Mouse (Mus musculus) CH12.LX (cell line): ENCODE measurements at regions not wholly inside any gene's neighbourhood (a gene's known extent, or its start where the extent isn't known, plus 50 kb on each side); places are given as distances from the start of the nearest gene placed in this dataset.

Experiments used
- CHD2 ChIP-seq: IDR thresholded peaks from 2 replicates; pipeline ENCODE4 v1.6.1; 2011; ENCODE audit warnings: low read length, improper control_type of control experiment
- CTCF ChIP-seq, 2 experiments: IDR thresholded peaks in 1 of 2; conservative IDR thresholded peaks in 1 of 2; 2 replicates each; pipeline ENCODE4 v1.5.1; 2011 to 2012; ENCODE audit warnings: low read depth in 2 of 2, low read length in 2 of 2, improper control_type of control experiment in 1 of 2, inconsistent platforms in 1 of 2, mild to moderate bottlenecking in 1 of 2, moderate library complexity in 1 of 2
- EP300 ChIP-seq: IDR thresholded peaks from 2 replicates; pipeline ENCODE4 v1.6.1; 2011; ENCODE audit warnings: low read length, improper control_type of control experiment
- ETS1 ChIP-seq: conservative IDR thresholded peaks from 2 replicates; pipeline ENCODE4 v1.6.1; 2012; ENCODE audit warnings: low read depth, mild to moderate bottlenecking, inconsistent platforms, low read length, improper control_type of control experiment, moderate library complexity
- KAT2A ChIP-seq: IDR thresholded peaks from 2 replicates; pipeline ENCODE4 v1.6.1; 2012; ENCODE audit warnings: low read length, improper control_type of control experiment, inconsistent platforms; ENCODE audit not compliant: insufficient replicate concordance
- MAFK ChIP-seq: IDR thresholded peaks from 2 replicates; pipeline ENCODE4 v1.6.1; 2011; ENCODE audit warnings: low read length, improper control_type of control experiment; ENCODE audit not compliant: insufficient replicate concordance
- NELFE ChIP-seq: IDR thresholded peaks from 2 replicates; pipeline ENCODE4 v1.6.1; 2011; ENCODE audit warnings: low read depth, low read length, improper control_type of control experiment
- PAX5 ChIP-seq: IDR thresholded peaks from 2 replicates; pipeline ENCODE4 v1.6.1; 2012; ENCODE audit warnings: low read length, inconsistent platforms, mixed read lengths
- SIN3A ChIP-seq: IDR thresholded peaks from 2 replicates; pipeline ENCODE4 v1.6.1; 2012; ENCODE audit warnings: low read length, improper control_type of control experiment, inconsistent platforms
- SMC3 ChIP-seq: IDR thresholded peaks from 2 replicates; pipeline ENCODE4 v1.6.1; 2011; ENCODE audit warnings: low read depth, low read length, improper control_type of control experiment
- TBP ChIP-seq: conservative IDR thresholded peaks from 2 replicates; pipeline ENCODE4 v1.6.1; 2011; ENCODE audit warnings: low read depth, low read length, improper control_type of control experiment
- TCF12 ChIP-seq: IDR thresholded peaks from 2 replicates; pipeline ENCODE4 v1.6.1; 2014; ENCODE audit warnings: low read depth, mild to moderate bottlenecking, inconsistent platforms, low read length, improper control_type of control experiment
- USF1 ChIP-seq: IDR thresholded peaks from 2 replicates; pipeline ENCODE4 v1.6.1; 2014; ENCODE audit warnings: low read depth, mild to moderate bottlenecking, inconsistent platforms, low read length, improper control_type of control experiment

DNA sequence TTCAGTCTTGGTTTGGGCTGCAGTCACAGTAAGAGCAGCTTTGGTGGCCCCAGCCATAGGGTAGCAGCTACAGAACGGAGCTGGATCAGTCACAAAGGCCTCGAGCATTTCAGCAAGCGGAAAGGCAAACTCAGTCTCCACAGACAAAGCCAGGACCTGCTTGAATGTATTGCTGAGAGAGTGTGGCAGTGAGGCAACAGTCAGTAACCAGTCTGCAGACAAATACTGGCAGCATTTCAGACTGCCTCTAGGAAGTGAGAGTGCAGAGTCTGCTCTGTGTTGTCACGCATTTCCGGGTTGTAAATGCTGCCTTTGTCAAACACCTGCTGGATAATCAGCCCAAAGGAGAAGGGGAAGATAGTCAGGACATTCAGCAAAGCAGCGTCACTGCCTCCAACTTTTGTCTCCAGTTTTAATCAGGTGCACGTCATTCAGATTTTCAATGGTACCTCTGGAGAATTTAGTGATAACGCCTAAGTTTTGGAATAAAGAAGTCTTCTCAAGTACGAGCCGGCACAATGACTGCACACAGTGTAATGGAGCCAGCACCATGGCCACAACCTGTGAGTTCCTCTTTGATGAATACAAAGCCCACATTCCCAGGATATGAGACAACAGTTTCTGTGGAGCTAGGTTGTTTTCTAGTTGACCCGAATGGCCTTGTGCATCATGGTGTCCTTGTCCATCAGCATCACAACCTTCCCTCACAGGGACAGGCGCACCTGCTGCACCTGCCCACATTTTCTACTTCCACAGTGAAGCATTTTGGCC, 224.3 kb upstream of the Tmem161b start:
- TF ChIP-seq TCF12 (no peak), CTCF (conservative IDR thresholded peaks at IDR 0.05 in 1 of 2, IDR thresholded peaks at IDR 0.05 in 1 of 2; ENCODE audit: low read depth in 2 of 2, low read length in 2 of 2) (no peak), NELFE (no peak), SMC3 (no peak), EP300 (no peak), MAFK (no peak), KAT2A (no peak), CHD2 (no peak), SIN3A (no peak), PAX5 (no peak), TBP (no peak), USF1 (no peak), ETS1 (no peak)
